Mouse (Mus musculus): Measurements from ENCODE around the gene Gm6592.
"Not testable (repeated sequence)": the region's sequence is repeated elsewhere in the genome, so short reads cannot be mapped to it uniquely, and the experiment has no call there.

The Gm6592 gene

GRCm38 (mm10) chrX:8843694-8844093 lies at the start of gene Gm6592:
Gm6592 (plus strand) TSS chrX:8843994.
- in situ Hi-C loops (cut with MboI, MseI): no loop called here

- in situ Hi-C loops (cut with MboI, MseI): not testable (repeated sequence)
These were observed 40.4 kb upstream of the Gm6592 start, which contains the start of gene Ssxb5 for GRCm38 (mm10) chrX:8803391-8803790. Ssxb5 (plus strand) TSS chrX:8803691.

DNA sequence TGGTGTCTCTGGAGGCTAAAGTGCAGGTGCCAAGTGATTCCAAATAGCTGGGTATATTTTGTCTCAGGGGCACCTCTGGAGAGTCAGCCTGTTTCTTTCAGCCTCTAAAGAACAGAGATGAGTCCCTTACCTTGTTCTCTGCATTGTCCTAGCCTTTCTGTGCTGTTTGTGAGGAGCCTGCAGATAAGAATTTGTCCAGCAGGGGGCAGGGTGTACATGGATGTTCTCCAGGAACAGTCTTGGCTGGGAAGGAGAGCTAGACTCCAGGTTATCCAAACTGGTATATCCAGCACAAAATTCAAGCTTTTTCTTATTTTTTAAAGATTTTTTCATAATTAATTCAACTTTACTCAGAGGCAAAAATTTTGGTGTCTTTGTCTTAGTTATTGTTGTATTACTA lies 11.8 kb upstream of the Gm6592 start:
- in situ Hi-C loops (cut with MboI, MseI): loop anchor here in 1 of 2 experiments (5.0 kb wide), 1 partner anchor 250 kb away; no protein-coding TSS in a partner anchor

DNA sequence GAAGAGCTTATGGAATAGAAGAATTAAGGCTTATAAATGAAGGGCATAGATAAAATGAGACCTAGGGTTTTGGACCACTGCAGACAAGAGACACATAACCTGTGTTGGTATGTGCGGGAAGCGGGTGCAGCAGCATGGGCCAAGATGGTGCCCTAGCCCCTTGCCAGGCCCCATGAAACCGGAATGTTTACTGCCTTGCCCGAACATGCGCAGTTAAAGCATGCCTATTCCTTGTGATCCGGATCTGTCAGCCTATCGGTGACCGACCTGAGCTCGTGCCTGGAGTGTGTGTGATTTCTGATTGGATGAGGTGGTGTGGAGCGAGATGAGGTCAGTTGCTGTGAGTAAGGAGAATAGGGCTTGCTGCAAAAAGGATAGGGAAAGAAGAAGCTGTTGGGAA lies 8.7 kb downstream of the Gm6592 start:
- in situ Hi-C loops (cut with MboI, MseI): no loop called here

GRCm38 (mm10) chrX:8864331-8864730 lies 20.5 kb downstream of the Gm6592 start:
- in situ Hi-C loops (cut with MboI, MseI): loop anchor here in 1 of 2 experiments (5.0 kb wide), 1 partner anchor 58 kb away; no protein-coding TSS in a partner anchor

DNA sequence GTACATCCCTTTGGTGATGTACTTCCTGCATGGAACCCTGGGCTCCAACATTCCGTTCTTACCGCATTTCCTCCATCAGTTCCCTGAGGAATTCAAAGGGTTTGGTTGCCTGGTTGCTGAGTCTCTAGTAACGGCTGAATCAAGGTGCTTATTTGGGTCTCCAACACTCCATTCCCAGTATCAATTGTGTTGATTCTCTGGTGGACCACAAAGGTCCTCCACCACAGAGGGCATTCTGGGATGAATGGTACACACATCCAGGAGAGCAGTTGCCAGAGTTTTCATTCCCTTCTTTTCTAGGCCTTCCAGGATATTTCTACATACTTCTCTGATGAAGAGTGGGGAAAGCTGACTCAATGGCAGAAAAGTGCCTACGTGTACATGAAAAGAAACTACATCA lies 30.2 kb downstream of the Gm6592 start, which contains the start of gene Gm5751:
Gm5751 (plus strand) TSS at position 301 of the 400 bp plus-strand sequence.
- in situ Hi-C loops (cut with MboI, MseI): loop anchor here in 1 of 2 experiments (5.0 kb wide), 1 partner anchor 502 kb away; no protein-coding TSS in a partner anchor

- in situ Hi-C loops (cut with MboI, MseI): no loop called here
These were observed 40.5 kb downstream of the Gm6592 start for GRCm38 (mm10) chrX:8884336-8884735.

GRCm38 (mm10) chrX:8891975-8892342 lies 48.2 kb downstream of the Gm6592 start:
- in situ Hi-C loops (cut with MboI, MseI): no loop called here

GRCm38 (mm10) chrX:8892343-8893155 lies 48.8 kb downstream of the Gm6592 start, which contains the start of gene B630019K06Rik:
B630019K06Rik (plus strand) TSS chrX:8892382.
- in situ Hi-C loops (cut with MboI, MseI): no loop called here

GRCm38 (mm10) chrX:8893182-8893651 lies 49.4 kb downstream of the Gm6592 start:
- in situ Hi-C loops (cut with MboI, MseI): no loop called here
